Mouse (Mus musculus): Measurements from ENCODE around the gene Shtn1. TPM values are rescaled to one million over a fixed set of nuclear protein-coding genes. Genes with fewer than 3 reads are reported as not detected.

Shtn1 gene
- total RNA-seq, 1 experiment: 1.6 TPM

DNA sequence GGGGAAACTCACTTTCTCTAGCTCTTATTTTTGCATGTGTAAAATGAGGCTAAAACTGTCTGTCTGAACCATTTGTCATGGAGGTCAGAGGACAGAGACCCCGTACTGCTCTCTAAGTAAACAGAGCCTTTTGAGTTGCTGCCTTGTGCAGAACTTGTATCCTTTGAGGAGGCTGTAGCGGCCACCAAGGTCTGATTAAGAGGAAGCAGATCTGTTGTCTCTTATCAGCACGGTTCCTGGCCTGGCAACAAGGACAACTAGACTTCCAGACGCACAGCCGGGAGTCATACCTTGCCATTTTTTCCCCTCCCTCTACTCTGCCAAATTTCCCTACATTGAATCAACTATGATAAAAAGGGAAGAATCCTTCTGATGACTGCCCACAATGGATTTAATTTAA, 18.5 kb downstream of the Shtn1 start:
- H3K4me3 ChIP-seq (ENCODE audit: insufficient read depth in 1 of 2, low read depth in 1 of 2, low read length in 2 of 2, poor library complexity in 1 of 2, severe bottlenecking in 1 of 2): no peak overlapping the region
- TF ChIP-seq CHD2 (IDR thresholded peaks at IDR 0.05; ENCODE audit: low read depth, low read length): no peak
- no peak for TF ChIP-seq ZNF384 (IDR thresholded peaks at IDR 0.05; ENCODE audit: low read depth, low read length)
- no peak for TF ChIP-seq MAFK (IDR thresholded peaks at IDR 0.05; ENCODE audit: insufficient read depth, low read depth, low read length)
- TF ChIP-seq HCFC1 (IDR thresholded peaks at IDR 0.05; ENCODE audit: borderline replicate concordance, insufficient read depth, low read length): no peak
- no peak for TF ChIP-seq ZC3H11A (IDR thresholded peaks at IDR 0.05; ENCODE audit: borderline replicate concordance, low read depth, low read length)
- H3K4me1 ChIP-seq (ENCODE audit: control insufficient read depth in 2 of 2, insufficient read depth in 2 of 2, low read length in 2 of 2, poor library complexity in 1 of 2): peaks cover 0 to 2% of the 10 kb centered on the region in 2 experiments; a peak in 1 of 4 replicates
- no peak overlapping the region for H3K9ac ChIP-seq (ENCODE audit: insufficient read depth, low read depth, low read length, poor library complexity, severe bottlenecking)
- H3K27ac ChIP-seq (ENCODE audit: insufficient read depth, low read depth, low read length, poor library complexity, severe bottlenecking): no peak overlapping the region
- H3K36me3 ChIP-seq (ENCODE audit: control insufficient read depth, insufficient read depth, low read length, poor library complexity, severe bottlenecking): no peaks in the 10 kb centered on the region
- DNase-seq (ENCODE audit: low read depth, low spot score): no peak
- in situ Hi-C loops (cut with MboI; ENCODE audit: low sequenced_read_pairs in 2 of 2, unreplicated experiment in 2 of 2): no loop called here
- no peaks in the 10 kb centered on the region for H3K9me3 ChIP-seq (ENCODE audit: control insufficient read depth, insufficient read depth, low read depth, low read length)

GRCm38 (mm10) chr19:59054632-59054951, 21.3 kb downstream of the Shtn1 start:
- no peaks in the 10 kb centered on the region for H3K9me3 ChIP-seq (ENCODE audit: control insufficient read depth, insufficient read depth, low read depth, low read length)
- no peak overlapping the region for H3K9ac ChIP-seq (ENCODE audit: insufficient read depth, low read depth, low read length, poor library complexity, severe bottlenecking)
- in situ Hi-C loops (cut with MboI; ENCODE audit: low sequenced_read_pairs in 2 of 2, unreplicated experiment in 2 of 2): no loop called here
- H3K36me3 ChIP-seq (ENCODE audit: control insufficient read depth, insufficient read depth, low read length, poor library complexity, severe bottlenecking): no peaks in the 10 kb centered on the region
- TF ChIP-seq MAFK (IDR thresholded peaks at IDR 0.05; ENCODE audit: insufficient read depth, low read depth, low read length): no peak
- no peak for TF ChIP-seq HCFC1 (IDR thresholded peaks at IDR 0.05; ENCODE audit: borderline replicate concordance, insufficient read depth, low read length)
- TF ChIP-seq CHD2 (IDR thresholded peaks at IDR 0.05; ENCODE audit: low read depth, low read length): no peak
- H3K4me3 ChIP-seq (ENCODE audit: insufficient read depth in 1 of 2, low read depth in 1 of 2, low read length in 2 of 2, poor library complexity in 1 of 2, severe bottlenecking in 1 of 2): no peak overlapping the region
- H3K27ac ChIP-seq (ENCODE audit: insufficient read depth, low read depth, low read length, poor library complexity, severe bottlenecking): no peak overlapping the region
- no peak for DNase-seq (ENCODE audit: low read depth, low spot score)
- peaks cover 0 to 2% of the 10 kb centered on the region in 2 experiments; a peak in 1 of 4 replicates for H3K4me1 ChIP-seq (ENCODE audit: control insufficient read depth in 2 of 2, insufficient read depth in 2 of 2, low read length in 2 of 2, poor library complexity in 1 of 2)

GRCm38 (mm10) chr19:59053931-59054631, 21.8 kb downstream of the Shtn1 start:
- H3K4me3 ChIP-seq (ENCODE audit: insufficient read depth in 1 of 2, low read depth in 1 of 2, low read length in 2 of 2, poor library complexity in 1 of 2, severe bottlenecking in 1 of 2): no peak overlapping the region
- in situ Hi-C loops (cut with MboI; ENCODE audit: low sequenced_read_pairs in 2 of 2, unreplicated experiment in 2 of 2): no loop called here
- H3K9ac ChIP-seq (ENCODE audit: insufficient read depth, low read depth, low read length, poor library complexity, severe bottlenecking): no peak overlapping the region
- H3K27ac ChIP-seq (ENCODE audit: insufficient read depth, low read depth, low read length, poor library complexity, severe bottlenecking): no peak overlapping the region
- H3K4me1 ChIP-seq (ENCODE audit: control insufficient read depth in 2 of 2, insufficient read depth in 2 of 2, low read length in 2 of 2, poor library complexity in 1 of 2): peaks cover 0 to 2% of the 10 kb centered on the region in 2 experiments; a peak in 1 of 4 replicates
- no peak for DNase-seq (ENCODE audit: low read depth, low spot score)
- H3K9me3 ChIP-seq (ENCODE audit: control insufficient read depth, insufficient read depth, low read depth, low read length): no peaks in the 10 kb centered on the region
- TF ChIP-seq CHD2 (IDR thresholded peaks at IDR 0.05; ENCODE audit: low read depth, low read length) (no peak), ZNF384 (IDR thresholded peaks at IDR 0.05; ENCODE audit: low read depth, low read length) (no peak), HCFC1 (IDR thresholded peaks at IDR 0.05; ENCODE audit: borderline replicate concordance, insufficient read depth, low read length) (no peak), ZC3H11A (IDR thresholded peaks at IDR 0.05; ENCODE audit: borderline replicate concordance, low read depth, low read length) (no peak), MAFK (IDR thresholded peaks at IDR 0.05; ENCODE audit: insufficient read depth, low read depth, low read length) (no peak)
- H3K36me3 ChIP-seq (ENCODE audit: control insufficient read depth, insufficient read depth, low read length, poor library complexity, severe bottlenecking): no peaks in the 10 kb centered on the region

GRCm38 (mm10) chr19:59052783-59053490, 23.0 kb downstream of the Shtn1 start:
- no peaks in the 10 kb centered on the region for H3K36me3 ChIP-seq (ENCODE audit: control insufficient read depth, insufficient read depth, low read length, poor library complexity, severe bottlenecking)
- H3K9ac ChIP-seq (ENCODE audit: insufficient read depth, low read depth, low read length, poor library complexity, severe bottlenecking): no peak overlapping the region
- in situ Hi-C loops (cut with MboI; ENCODE audit: low sequenced_read_pairs in 2 of 2, unreplicated experiment in 2 of 2): no loop called here
- H3K4me3 ChIP-seq (ENCODE audit: insufficient read depth in 1 of 2, low read depth in 1 of 2, low read length in 2 of 2, poor library complexity in 1 of 2, severe bottlenecking in 1 of 2): no peak overlapping the region
- H3K4me1 ChIP-seq (ENCODE audit: control insufficient read depth in 2 of 2, insufficient read depth in 2 of 2, low read length in 2 of 2, poor library complexity in 1 of 2): peaks cover 0 to 2% of the 10 kb centered on the region in 2 experiments; a peak in 1 of 4 replicates
- TF ChIP-seq HCFC1 (IDR thresholded peaks at IDR 0.05; ENCODE audit: borderline replicate concordance, insufficient read depth, low read length) (no peak), MAFK (IDR thresholded peaks at IDR 0.05; ENCODE audit: insufficient read depth, low read depth, low read length) (no peak), ZNF384 (IDR thresholded peaks at IDR 0.05; ENCODE audit: low read depth, low read length) (no peak), CHD2 (IDR thresholded peaks at IDR 0.05; ENCODE audit: low read depth, low read length) (no peak), ZC3H11A (IDR thresholded peaks at IDR 0.05; ENCODE audit: borderline replicate concordance, low read depth, low read length) (no peak)
- no peaks in the 10 kb centered on the region for H3K9me3 ChIP-seq (ENCODE audit: control insufficient read depth, insufficient read depth, low read depth, low read length)
- H3K27ac ChIP-seq (ENCODE audit: insufficient read depth, low read depth, low read length, poor library complexity, severe bottlenecking): no peak overlapping the region
- DNase-seq (ENCODE audit: low read depth, low spot score): no peak

All from ES-E14 (cell line).